Mouse (Mus musculus): ENCODE measurements around the gene Auts2. TPM values are rescaled to one million over a fixed set of nuclear protein-coding genes. Genes with fewer than 3 reads are reported as not detected.

Auts2 gene
- polyA plus RNA-seq, 1 experiment from 2014 or later = 90.6 TPM

DNA sequence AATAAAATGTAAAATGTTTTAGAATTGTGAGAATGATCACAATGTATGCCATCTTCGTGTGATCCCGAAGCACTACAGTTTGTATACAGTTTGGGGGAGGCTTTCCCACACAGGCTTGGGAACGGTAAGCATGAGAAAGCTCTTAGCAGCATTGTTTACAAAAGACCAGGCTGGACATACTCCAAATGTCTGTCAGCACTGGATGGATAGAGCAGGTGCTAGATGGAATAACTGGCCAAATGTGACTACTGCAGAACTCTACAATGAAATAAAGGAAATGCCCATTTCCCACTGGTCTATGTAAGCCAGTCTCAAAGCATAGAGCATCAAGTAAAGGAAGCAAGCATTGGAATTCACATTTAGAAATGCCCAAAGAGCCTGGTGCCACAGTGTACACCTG, 1144.9 kb downstream of the Auts2 start:
- Histone ChIP-seq H3K27ac (no peak overlapping the region), H3K27me3 (no peaks in the 10 kb centered on the region), H3K9ac (no peak overlapping the region), H3K4me2 (replicated peaks) (no peak overlapping the region), H3K36me3 (no peaks in the 10 kb centered on the region), H3K9me3 (replicated peaks) (no peaks in the 10 kb centered on the region), H3K4me1 (no peaks in the 10 kb centered on the region), H3K4me3 (no peak overlapping the region)
- 79% methylated on average over 3 of the region's 3 CpGs for WGBS
- no peak for ATAC-seq (ENCODE audit: low FRiP score)

DNA sequence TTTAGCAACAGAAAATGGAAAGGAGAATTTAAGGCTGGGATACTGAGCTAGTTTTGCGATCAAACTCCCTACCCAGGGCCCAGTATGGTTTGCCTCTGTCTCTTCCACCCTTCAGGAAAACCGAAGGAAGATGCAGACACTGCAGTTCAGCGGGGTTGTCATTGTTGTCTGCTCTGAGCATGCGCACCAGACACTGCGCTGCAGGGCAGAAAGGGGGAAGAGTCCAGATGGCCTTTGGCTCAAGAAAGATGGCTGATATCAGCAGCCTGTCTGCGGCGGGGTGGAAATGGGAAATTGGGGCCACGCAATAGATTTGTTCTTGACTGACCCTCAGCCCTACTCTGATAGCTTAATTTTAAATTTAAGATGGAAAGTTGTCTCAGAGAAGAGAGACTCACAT, 1147.4 kb downstream of the Auts2 start:
- 85% methylated on average over 8 of the region's 8 CpGs for WGBS
- no peak overlapping the region for H3K4me2 ChIP-seq (replicated peaks)
- H3K4me3 ChIP-seq = no peak overlapping the region
- ATAC-seq (ENCODE audit: low FRiP score) = no peak
- no peak overlapping the region for H3K27ac ChIP-seq
- no peaks in the 10 kb centered on the region for H3K9me3 ChIP-seq (replicated peaks)
- H3K9ac ChIP-seq = no peak overlapping the region
- no peaks in the 10 kb centered on the region for H3K4me1 ChIP-seq
- H3K27me3 ChIP-seq = no peaks in the 10 kb centered on the region
- no peaks in the 10 kb centered on the region for H3K36me3 ChIP-seq
